Mouse (Mus musculus): ENCODE measurements around the gene Ttll5.

Gene Ttll5

GRCm38 (mm10) chr12:86047376-86047775 is 222.9 kb downstream of the Ttll5 start:
- DNase-seq (ENCODE audit: extremely low spot score, low spot score), result no peak

GRCm38 (mm10) chr12:86049813-86050212 is 225.4 kb downstream of the Ttll5 start:
- DNase-seq (ENCODE audit: extremely low spot score, low spot score), result no peak

- no peak for DNase-seq (ENCODE audit: extremely low spot score, low spot score)
These were observed 227.0 kb downstream of the Ttll5 start for GRCm38 (mm10) chr12:86051477-86051876.

- DNase-seq (ENCODE audit: extremely low spot score, low spot score), result no peak
These were observed 230.8 kb downstream of the Ttll5 start for GRCm38 (mm10) chr12:86055306-86055705.

GRCm38 (mm10) chr12:86056976-86057375 is 232.5 kb downstream of the Ttll5 start:
- DNase-seq (ENCODE audit: extremely low spot score, low spot score), result no peak

- no peak for DNase-seq (ENCODE audit: extremely low spot score, low spot score)
These were observed 233.1 kb downstream of the Ttll5 start for GRCm38 (mm10) chr12:86057516-86057915.

- no peak for DNase-seq (ENCODE audit: extremely low spot score, low spot score)
These were observed 234.9 kb downstream of the Ttll5 start for GRCm38 (mm10) chr12:86059341-86059740.

GRCm38 (mm10) chr12:86064796-86065195 is 240.3 kb downstream of the Ttll5 start:
- no peak for DNase-seq (ENCODE audit: extremely low spot score, low spot score)

- DNase-seq (ENCODE audit: extremely low spot score, low spot score), result no peak
These were observed 247.0 kb downstream of the Ttll5 start for GRCm38 (mm10) chr12:86071432-86071831.

GRCm38 (mm10) chr12:86074681-86075080 is 250.2 kb downstream of the Ttll5 start:
- DNase-seq (ENCODE audit: extremely low spot score, low spot score), result no peak

GRCm38 (mm10) chr12:86075358-86075757 is 250.9 kb downstream of the Ttll5 start:
- no peak for DNase-seq (ENCODE audit: extremely low spot score, low spot score)

GRCm38 (mm10) chr12:86076321-86076901 is 252.0 kb downstream of the Ttll5 start:
- DNase-seq (ENCODE audit: extremely low spot score, low spot score), result peak; percentile 41

- DNase-seq (ENCODE audit: extremely low spot score, low spot score), result no peak
These were observed 252.9 kb downstream of the Ttll5 start for GRCm38 (mm10) chr12:86077322-86077721.

GRCm38 (mm10) chr12:86077736-86078135 is 253.3 kb downstream of the Ttll5 start:
- DNase-seq (ENCODE audit: extremely low spot score, low spot score), result peak; percentile 57

- DNase-seq (ENCODE audit: extremely low spot score, low spot score), result no peak
These were observed 253.7 kb downstream of the Ttll5 start for GRCm38 (mm10) chr12:86078176-86078552.

GRCm38 (mm10) chr12:86078553-86079201 is 254.2 kb downstream of the Ttll5 start, which contains the start of gene Tgfb3:
Tgfb3 (minus strand) TSS chr12:86079041.
- peak; percentile 57 for DNase-seq (ENCODE audit: extremely low spot score, low spot score)

GRCm38 (mm10) chr12:86079202-86079667 is 254.8 kb downstream of the Ttll5 start:
- peak; percentile 92 for DNase-seq (ENCODE audit: extremely low spot score, low spot score)

GRCm38 (mm10) chr12:86082481-86083012 is 258.1 kb downstream of the Ttll5 start, which contains the start of gene Ift43:
Ift43 (plus strand) TSS chr12:86082541.
- peak; percentile 95 for DNase-seq (ENCODE audit: extremely low spot score, low spot score)

- DNase-seq (ENCODE audit: extremely low spot score, low spot score), result no peak
These were observed 261.4 kb downstream of the Ttll5 start for GRCm38 (mm10) chr12:86085873-86086272.

- no peak for DNase-seq (ENCODE audit: extremely low spot score, low spot score)
These were observed 262.1 kb downstream of the Ttll5 start for GRCm38 (mm10) chr12:86086550-86086949.

GRCm38 (mm10) chr12:86088042-86088441 is 263.6 kb downstream of the Ttll5 start:
- no peak for DNase-seq (ENCODE audit: extremely low spot score, low spot score)

GRCm38 (mm10) chr12:86090764-86091163 is 266.3 kb downstream of the Ttll5 start:
- DNase-seq (ENCODE audit: extremely low spot score, low spot score), result no peak
